Mouse (Mus musculus): ENCODE results near the gene Frat2. TPM values are rescaled to one million over a fixed set of nuclear protein-coding genes. Genes with fewer than 3 reads are reported as not detected.

The Frat2 gene
- polyA plus RNA-seq, 1 experiment, result 0.79 TPM

DNA sequence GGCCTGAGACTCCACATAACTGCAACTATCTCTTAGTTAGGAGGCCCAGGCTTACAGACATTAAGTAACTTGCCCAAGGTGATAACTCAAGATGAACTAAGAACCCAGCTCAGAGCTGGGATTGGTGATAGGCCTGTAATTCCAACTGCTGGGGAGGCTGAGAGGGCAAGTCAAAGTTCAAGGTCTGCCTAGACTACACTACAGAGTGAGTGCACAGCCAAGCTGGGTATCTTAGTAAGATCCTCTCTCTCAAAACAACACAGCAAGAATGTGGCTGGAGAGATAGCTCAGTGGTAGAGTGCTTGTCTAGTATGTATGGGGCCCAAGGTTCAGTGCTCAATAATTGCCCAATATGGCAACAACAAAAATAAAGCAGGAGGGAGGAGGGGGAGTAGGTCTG, 40.3 kb upstream of the Frat2 start:
- H3K79me2 ChIP-seq (ENCODE audit: control insufficient read depth, insufficient read depth), result no peaks in the 10 kb centered on the region
- no peak overlapping the region for H3ac ChIP-seq (ENCODE audit: control insufficient read depth, insufficient read length)
- H3K4me3 ChIP-seq, result no peak overlapping the region
- H3K36me3 ChIP-seq (ENCODE audit: control insufficient read depth, insufficient read depth), result peaks cover 49% of the 10 kb centered on the region
- H3K27me3 ChIP-seq (ENCODE audit: control insufficient read depth, insufficient read depth, insufficient read length), result no peaks in the 10 kb centered on the region
- H3K4me2 ChIP-seq (ENCODE audit: low read depth), result no peak overlapping the region
- no peak for TF ChIP-seq SRF (IDR thresholded peaks at IDR 0.05; ENCODE audit: control insufficient read depth, insufficient read length, low read depth)
- TF ChIP-seq REST (IDR thresholded peaks at IDR 0.05; ENCODE audit: insufficient read depth, insufficient read length), result no peak
- no peak for TF ChIP-seq MYOD1 (IDR thresholded peaks at IDR 0.05; ENCODE audit: control insufficient read depth in 1 of 3, insufficient read length in 2 of 3, low read depth in 2 of 3)
- TF ChIP-seq TCF3 (IDR thresholded peaks at IDR 0.05; ENCODE audit: insufficient read length, low read depth), result no peak
- TF ChIP-seq MYOG (IDR thresholded peaks at IDR 0.05; ENCODE audit: control insufficient read depth in 1 of 3, insufficient read depth in 1 of 3, insufficient read length in 2 of 3, low read depth in 2 of 3), result no peak
- TF ChIP-seq USF1 (IDR thresholded peaks at IDR 0.05; ENCODE audit: low read depth), result no peak
- TF ChIP-seq E2F4 (IDR thresholded peaks at IDR 0.05; ENCODE audit: insufficient read depth), result no peak
- TF ChIP-seq MAX (IDR thresholded peaks at IDR 0.05; ENCODE audit: low read depth), result no peak
- TF ChIP-seq CEBPB (IDR thresholded peaks at IDR 0.05; ENCODE audit: insufficient read depth, poor library complexity, severe bottlenecking), result no peak
- no peak for TF ChIP-seq TCF12 (IDR thresholded peaks at IDR 0.05; ENCODE audit: insufficient read depth, poor library complexity, severe bottlenecking)
- no peak for TF ChIP-seq POLR2AphosphoS2 (IDR thresholded peaks at IDR 0.05; ENCODE audit: insufficient read length, low read depth)
- TF ChIP-seq POLR2A (IDR thresholded peaks at IDR 0.05; ENCODE audit: insufficient read length, low read depth), result no peak

DNA sequence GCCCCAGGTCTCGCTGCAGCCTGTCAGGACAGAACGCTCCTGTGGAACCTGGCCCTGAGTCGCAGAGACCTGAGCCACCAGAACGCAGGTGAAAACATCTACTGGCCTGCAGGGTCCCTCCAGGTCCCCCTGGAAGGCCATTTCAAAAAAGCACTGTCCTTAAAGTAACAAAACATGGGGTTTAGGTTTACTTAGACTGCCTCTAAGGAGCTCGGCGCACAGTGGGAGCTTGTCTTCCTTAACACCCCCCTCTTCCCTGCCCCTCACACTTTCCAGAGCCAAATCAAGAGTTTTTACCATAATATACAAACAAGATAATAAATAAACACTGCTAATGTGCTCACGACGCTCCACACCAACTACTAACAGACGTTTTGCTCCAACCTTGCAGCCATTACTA, 36.0 kb upstream of the Frat2 start:
- H3K27me3 ChIP-seq (ENCODE audit: control insufficient read depth, insufficient read depth, insufficient read length), result no peaks in the 10 kb centered on the region
- no peak overlapping the region for H3K4me3 ChIP-seq
- H3K4me2 ChIP-seq (ENCODE audit: low read depth), result no peak overlapping the region
- H3K36me3 ChIP-seq (ENCODE audit: control insufficient read depth, insufficient read depth), result peaks cover 35% of the 10 kb centered on the region
- H3K79me2 ChIP-seq (ENCODE audit: control insufficient read depth, insufficient read depth), result no peaks in the 10 kb centered on the region
- no peak for TF ChIP-seq MYOG (IDR thresholded peaks at IDR 0.05; ENCODE audit: control insufficient read depth in 1 of 3, insufficient read depth in 1 of 3, insufficient read length in 2 of 3, low read depth in 2 of 3)
- no peak for TF ChIP-seq MAX (IDR thresholded peaks at IDR 0.05; ENCODE audit: low read depth)
- no peak for TF ChIP-seq TCF3 (IDR thresholded peaks at IDR 0.05; ENCODE audit: insufficient read length, low read depth)
- TF ChIP-seq CEBPB (IDR thresholded peaks at IDR 0.05; ENCODE audit: insufficient read depth, poor library complexity, severe bottlenecking), result no peak
- no peak for TF ChIP-seq TCF12 (IDR thresholded peaks at IDR 0.05; ENCODE audit: insufficient read depth, poor library complexity, severe bottlenecking)
- no peak for TF ChIP-seq E2F4 (IDR thresholded peaks at IDR 0.05; ENCODE audit: insufficient read depth)
- no peak for TF ChIP-seq USF1 (IDR thresholded peaks at IDR 0.05; ENCODE audit: low read depth)
- no peak for TF ChIP-seq SRF (IDR thresholded peaks at IDR 0.05; ENCODE audit: control insufficient read depth, insufficient read length, low read depth)
- no peak for TF ChIP-seq POLR2A (IDR thresholded peaks at IDR 0.05; ENCODE audit: insufficient read length, low read depth)
- TF ChIP-seq MYOD1 (IDR thresholded peaks at IDR 0.05; ENCODE audit: control insufficient read depth in 1 of 3, insufficient read length in 2 of 3, low read depth in 2 of 3), result no peak
- no peak for TF ChIP-seq REST (IDR thresholded peaks at IDR 0.05; ENCODE audit: insufficient read depth, insufficient read length)
- TF ChIP-seq POLR2AphosphoS2 (IDR thresholded peaks at IDR 0.05; ENCODE audit: insufficient read length, low read depth), result no peak
- H3ac ChIP-seq (ENCODE audit: control insufficient read depth, insufficient read length), result no peak overlapping the region

DNA sequence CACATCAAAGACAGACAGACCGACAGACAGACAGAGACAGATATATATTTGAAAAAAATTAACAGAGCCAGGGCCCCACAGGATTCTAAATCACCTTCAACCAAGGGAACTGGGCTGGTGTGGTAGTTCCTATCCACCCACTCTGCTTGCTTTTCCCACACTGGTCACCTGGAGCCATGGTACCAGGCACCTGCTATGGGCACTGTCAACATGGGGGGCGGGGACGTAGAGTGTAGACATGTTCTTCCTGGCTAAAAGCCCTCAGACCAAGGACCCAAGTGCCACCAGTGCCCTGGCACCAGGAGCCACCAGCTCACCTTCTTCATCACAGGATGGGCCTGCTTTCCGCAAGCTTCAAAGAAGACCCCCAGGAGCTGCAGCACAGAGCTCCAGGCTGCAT, 33.9 kb upstream of the Frat2 start:
- TF ChIP-seq TCF3 (IDR thresholded peaks at IDR 0.05; ENCODE audit: insufficient read length, low read depth), result no peak
- no peak for TF ChIP-seq MYOD1 (IDR thresholded peaks at IDR 0.05; ENCODE audit: control insufficient read depth in 1 of 3, insufficient read length in 2 of 3, low read depth in 2 of 3)
- TF ChIP-seq MAX (IDR thresholded peaks at IDR 0.05; ENCODE audit: low read depth), result no peak
- TF ChIP-seq POLR2AphosphoS2 (IDR thresholded peaks at IDR 0.05; ENCODE audit: insufficient read length, low read depth), result no peak
- TF ChIP-seq SRF (IDR thresholded peaks at IDR 0.05; ENCODE audit: control insufficient read depth, insufficient read length, low read depth), result no peak
- TF ChIP-seq REST (IDR thresholded peaks at IDR 0.05; ENCODE audit: insufficient read depth, insufficient read length), result no peak
- TF ChIP-seq CEBPB (IDR thresholded peaks at IDR 0.05; ENCODE audit: insufficient read depth, poor library complexity, severe bottlenecking), result no peak
- no peak for TF ChIP-seq USF1 (IDR thresholded peaks at IDR 0.05; ENCODE audit: low read depth)
- no peak for TF ChIP-seq E2F4 (IDR thresholded peaks at IDR 0.05; ENCODE audit: insufficient read depth)
- TF ChIP-seq TCF12 (IDR thresholded peaks at IDR 0.05; ENCODE audit: insufficient read depth, poor library complexity, severe bottlenecking), result no peak
- TF ChIP-seq MYOG (IDR thresholded peaks at IDR 0.05; ENCODE audit: control insufficient read depth in 1 of 3, insufficient read depth in 1 of 3, insufficient read length in 2 of 3, low read depth in 2 of 3), result no peak
- no peak for TF ChIP-seq POLR2A (IDR thresholded peaks at IDR 0.05; ENCODE audit: insufficient read length, low read depth)
- H3K79me2 ChIP-seq (ENCODE audit: control insufficient read depth, insufficient read depth), result no peaks in the 10 kb centered on the region
- peaks cover 23% of the 10 kb centered on the region for H3K36me3 ChIP-seq (ENCODE audit: control insufficient read depth, insufficient read depth)
- H3K4me3 ChIP-seq, result no peak overlapping the region
- no peak overlapping the region for H3ac ChIP-seq (ENCODE audit: control insufficient read depth, insufficient read length)
- H3K27me3 ChIP-seq (ENCODE audit: control insufficient read depth, insufficient read depth, insufficient read length), result no peaks in the 10 kb centered on the region
- H3K4me2 ChIP-seq (ENCODE audit: low read depth), result no peak overlapping the region

DNA sequence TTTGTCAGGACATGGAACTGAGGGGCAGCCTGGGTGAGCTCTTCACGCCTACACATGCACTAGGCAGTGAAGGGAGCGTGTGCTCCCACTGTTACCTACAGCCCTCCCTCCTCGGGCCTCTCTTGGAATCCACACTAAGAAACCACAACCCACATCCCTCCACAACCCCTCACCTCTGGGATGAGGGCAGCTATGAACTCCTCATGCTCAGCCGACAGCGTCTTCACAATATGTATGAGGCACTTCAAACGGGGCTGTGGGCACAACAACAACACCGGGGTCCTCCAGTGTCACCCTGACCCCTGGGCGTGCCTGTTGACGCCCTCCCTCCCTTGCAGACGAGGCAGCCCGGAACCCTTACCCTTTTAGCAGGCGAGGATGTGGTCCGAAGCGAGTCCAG, 26.4 kb upstream of the Frat2 start:
- TF ChIP-seq TCF12 (IDR thresholded peaks at IDR 0.05; ENCODE audit: insufficient read depth, poor library complexity, severe bottlenecking) (no peak), TCF3 (IDR thresholded peaks at IDR 0.05; ENCODE audit: insufficient read length, low read depth) (no peak), USF1 (IDR thresholded peaks at IDR 0.05; ENCODE audit: low read depth) (no peak), POLR2A (IDR thresholded peaks at IDR 0.05; ENCODE audit: insufficient read length, low read depth) (no peak), SRF (IDR thresholded peaks at IDR 0.05; ENCODE audit: control insufficient read depth, insufficient read length, low read depth) (no peak), POLR2AphosphoS2 (IDR thresholded peaks at IDR 0.05; ENCODE audit: insufficient read length, low read depth) (no peak), CEBPB (IDR thresholded peaks at IDR 0.05; ENCODE audit: insufficient read depth, poor library complexity, severe bottlenecking) (no peak), REST (IDR thresholded peaks at IDR 0.05; ENCODE audit: insufficient read depth, insufficient read length) (no peak)

More for the DNA sequence above, 26.4 kb upstream of the Frat2 start:
- Histone ChIP-seq H3ac (ENCODE audit: control insufficient read depth, insufficient read length) (no peak overlapping the region), H3K4me3 (no peak overlapping the region), H3K79me2 (ENCODE audit: control insufficient read depth, insufficient read depth) (no peaks in the 10 kb centered on the region), H3K27me3 (ENCODE audit: control insufficient read depth, insufficient read depth, insufficient read length) (no peaks in the 10 kb centered on the region), H3K36me3 (ENCODE audit: control insufficient read depth, insufficient read depth) (peaks cover 26% of the 10 kb centered on the region), H3K4me2 (ENCODE audit: low read depth) (no peak overlapping the region)

Measured in myocyte (in vitro differentiated cells).